17 mouse cellular contexts compared by ENCODE assay signal in the genomic region with DNA sequence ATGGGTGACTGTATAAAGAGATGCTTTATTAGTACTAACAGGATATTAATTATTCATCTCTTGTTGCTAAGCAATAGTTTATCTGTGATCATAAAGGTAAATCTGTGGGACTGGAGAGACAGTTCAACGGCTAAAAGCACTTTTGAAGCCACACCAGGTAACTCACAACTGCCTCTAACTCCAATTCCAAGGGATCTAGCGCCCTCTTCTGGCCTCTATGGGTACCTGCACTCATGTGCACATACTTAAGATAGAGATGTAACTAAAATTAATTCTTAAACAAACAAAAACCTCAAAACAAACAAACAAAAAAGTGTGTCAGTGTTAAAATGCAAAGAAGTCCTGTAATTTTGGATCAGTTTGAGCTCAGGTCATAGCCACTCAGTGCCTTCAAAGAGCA.
DNase-seq lines count a peak whose midpoint lies in the region; ATAC-seq and TF ChIP-seq lines count a peak whose summit lies in the region.
"Had no signal": no experiment of that assay in that cellular context is flagged by ENCODE, and none has a peak within 500 bp of the region (broad histone marks: within the 10 kb centered on the region; RNA-seq: fewer than 3 reads in every experiment).

No protein-coding gene starts in this region.

- TF ChIP-seq CTCF in forebrain, postnatal 0 days (IDR thresholded peaks at IDR 0.05; ENCODE audit: low read depth), result peak; percentile 49
- peak; percentile 40 for TF ChIP-seq CTCF in left cerebral cortex, adult 2 months (IDR thresholded peaks at IDR 0.05)
- peak; percentile 59 for TF ChIP-seq CTCF in stomach, postnatal 0 days (IDR thresholded peaks at IDR 0.05; ENCODE audit: low read depth)

- H3K4me3 ChIP-seq in forebrain, postnatal 0 days (ENCODE audit: low read depth, low read length), result no peak overlapping the region
- no peak overlapping the region for H3K4me3 ChIP-seq in forebrain, embryonic 10.5 days
- H3K4me3 ChIP-seq in left cerebral cortex, adult 2 months, result no peak overlapping the region
- no peak overlapping the region for H3K4me3 ChIP-seq in stomach, postnatal 0 days (ENCODE audit: low read depth, low read length)
- H3K4me3 ChIP-seq: embryonic facial prominence, embryonic 15.5 days; forebrain, embryonic 13.5 days; limb, embryonic 13.5 days; myocyte had no signal

- no peak for DNase-seq in forebrain, postnatal 0 days
- no peak for DNase-seq in forebrain, embryonic 10.5 days (ENCODE audit: extremely low spot score, low spot score)
- DNase-seq in left cerebral cortex, adult 2 months (ENCODE audit: extremely low spot score in 1 of 2, low spot score in 2 of 2), result no peak
- DNase-seq in left cerebral cortex, postnatal 36 days (ENCODE audit: low spot score in 2 of 2), result no peak
- peak; percentile 10 for DNase-seq in thymus, postnatal 0 days (ENCODE audit: low spot score)
- DNase-seq in thymus, adult 18-20 months, result no peak
- DNase-seq in stomach, postnatal 0 days (ENCODE audit: low spot score), result no peak
- no peak for DNase-seq in neural tube, embryonic 10.5 days (ENCODE audit: extremely low spot score, low spot score)
- DNase-seq: cerebellum, adult 8-10 months; lung, postnatal 10 days; right cerebral cortex, adult 18-20 months; thymus, adult 2 months had no signal

- TF ChIP-seq EP300 in stomach, postnatal 0 days (optimal IDR thresholded peaks at IDR 0.05), result no peak

- no peak overlapping the region for H3K4me2 ChIP-seq in forebrain, postnatal 0 days (ENCODE audit: low read depth)
- H3K4me2 ChIP-seq in stomach, postnatal 0 days (replicated peaks; ENCODE audit: low read depth), result no peak overlapping the region
- H3K4me2 ChIP-seq: embryonic facial prominence, embryonic 15.5 days; forebrain, embryonic 13.5 days; limb, embryonic 13.5 days had no signal

- H3K4me1 ChIP-seq in forebrain, postnatal 0 days (ENCODE audit: insufficient read depth), result no peaks in the 10 kb centered on the region
- no peaks in the 10 kb centered on the region for H3K4me1 ChIP-seq in forebrain, embryonic 10.5 days
- H3K4me1 ChIP-seq in stomach, postnatal 0 days (replicated peaks; ENCODE audit: control insufficient read depth, insufficient read depth), result no peaks in the 10 kb centered on the region
- H3K4me1 ChIP-seq: embryonic facial prominence, embryonic 15.5 days; forebrain, embryonic 13.5 days had no signal

- no peak overlapping the region for H3K27ac ChIP-seq in forebrain, postnatal 0 days (ENCODE audit: low read depth, low read length)
- H3K27ac ChIP-seq in forebrain, embryonic 10.5 days, result no peak overlapping the region
- H3K27ac ChIP-seq in left cerebral cortex, adult 2 months, result no peak overlapping the region
- H3K27ac ChIP-seq in stomach, postnatal 0 days (replicated peaks), result no peak overlapping the region
- H3K27ac ChIP-seq: embryonic facial prominence, embryonic 15.5 days; forebrain, embryonic 13.5 days; limb, embryonic 13.5 days had no signal

- no peaks in the 10 kb centered on the region for H3K9me3 ChIP-seq in forebrain, postnatal 0 days (ENCODE audit: low read length)
- H3K9me3 ChIP-seq in forebrain, embryonic 10.5 days, result no peaks in the 10 kb centered on the region
- H3K9me3 ChIP-seq in stomach, postnatal 0 days (ENCODE audit: control insufficient read depth, low read length), result no peaks in the 10 kb centered on the region
- H3K9me3 ChIP-seq: embryonic facial prominence, embryonic 15.5 days; forebrain, embryonic 13.5 days; limb, embryonic 13.5 days had no signal

- H3K9ac ChIP-seq in forebrain, postnatal 0 days, result no peak overlapping the region
- no peak overlapping the region for H3K9ac ChIP-seq in stomach, postnatal 0 days (ENCODE audit: low read length)
- H3K9ac ChIP-seq: embryonic facial prominence, embryonic 15.5 days; forebrain, embryonic 13.5 days; limb, embryonic 13.5 days had no signal

- no peaks in the 10 kb centered on the region for H3K27me3 ChIP-seq in forebrain, postnatal 0 days (ENCODE audit: insufficient read depth, low read length)
- no peaks in the 10 kb centered on the region for H3K27me3 ChIP-seq in forebrain, embryonic 10.5 days (ENCODE audit: poor library complexity, severe bottlenecking)
- H3K27me3 ChIP-seq in stomach, postnatal 0 days (ENCODE audit: control insufficient read depth, insufficient read depth, low read length), result no peaks in the 10 kb centered on the region
- H3K27me3 ChIP-seq: embryonic facial prominence, embryonic 15.5 days; forebrain, embryonic 13.5 days had no signal

- intact Hi-C loops in left cerebral cortex, adult 2 months (cut with DNase I), result loop anchor here (2.0 to 10.0 kb wide), 5 partner anchors 103 to 933 kb away; a partner anchor contains a TSS
- intact Hi-C loops in left cerebral cortex, postnatal 36 days (cut with DNase I), result no loop called here

- no peak for ATAC-seq in forebrain, postnatal 0 days
- ATAC-seq in stomach, postnatal 0 days (ENCODE audit: low FRiP score, low TSS enrichment), result no peak
- ATAC-seq: forebrain, embryonic 13.5 days; hindbrain, embryonic 16.5 days had no signal

- no peaks in the 10 kb centered on the region for H3K36me3 ChIP-seq in forebrain, postnatal 0 days (ENCODE audit: insufficient read depth)
- no peaks in the 10 kb centered on the region for H3K36me3 ChIP-seq in forebrain, embryonic 10.5 days (replicated peaks)
- no peaks in the 10 kb centered on the region for H3K36me3 ChIP-seq in stomach, postnatal 0 days (ENCODE audit: control insufficient read depth, insufficient read depth, low read length)
- H3K36me3 ChIP-seq: embryonic facial prominence, embryonic 15.5 days; limb, embryonic 13.5 days had no signal

- 48% methylated on average over 2 of the region's 2 CpGs for WGBS in forebrain, postnatal 0 days
- 57% methylated on average over 2 of the region's 2 CpGs for WGBS in forebrain, embryonic 10.5 days
- 55% methylated on average over 2 of the region's 2 CpGs for WGBS in stomach, postnatal 0 days
